Mouse (Mus musculus) limb, embryonic 11.5 days (tissue): Measurements from ENCODE around the gene Rragd. TPM values are rescaled to one million over a fixed set of nuclear protein-coding genes. Genes with fewer than 3 reads are reported as not detected.
A peak's percentile ranks its signal among the peaks of the same experiment; 100 is the strongest.

Experiments
- ATAC-seq: fragments of 200-750 bp; cut with Nextera tagmentation; 2 replicates; pipeline ENCODE4 v1.8.0; 2017; ENCODE audit warnings: low read depth; ENCODE audit not compliant: insufficient number of reproducible peaks, low FRiP score, low TSS enrichment
- DNase-seq: peaks from one replicate; pipeline ENCODE4 v3.0.0-alpha.2; 2015; ENCODE audit warnings: low spot score
- H3K27ac ChIP-seq: fragments of 300-500 bp; sonication (generic); replicated peaks from 2 replicates; pipeline ENCODE4 v1.5.1; 2014; ENCODE audit warnings: low read depth, mild to moderate bottlenecking, low read length
- H3K27me3 ChIP-seq: fragments of 300-500 bp; sonication (generic); 2 replicates; pipeline ENCODE4 v1.6.1; 2014; ENCODE audit warnings: mild to moderate bottlenecking, low read length, mixed read lengths; ENCODE audit not compliant: control insufficient read depth, insufficient read depth
- H3K36me3 ChIP-seq: fragments of 300-500 bp; sonication (generic); 2 replicates; pipeline ENCODE4 v1.6.1; 2014; ENCODE audit warnings: mild to moderate bottlenecking, low read length, moderate library complexity, mixed read lengths; ENCODE audit not compliant: control insufficient read depth, insufficient read depth
- H3K4me1 ChIP-seq: fragments of 300-500 bp; sonication (generic); 2 replicates; pipeline ENCODE4 v1.6.1; 2014; ENCODE audit warnings: low read length, mixed read lengths; ENCODE audit not compliant: control insufficient read depth, insufficient read depth
- H3K4me2 ChIP-seq: fragments of 300-500 bp; sonication (generic); 2 replicates; pipeline ENCODE4 v1.6.1; 2014; ENCODE audit warnings: low read depth, mild to moderate bottlenecking, moderate library complexity; ENCODE audit not compliant: severe bottlenecking
- H3K4me3 ChIP-seq: fragments of 300-500 bp; sonication (generic); 2 replicates; pipeline ENCODE4 v1.5.1; 2014; ENCODE audit warnings: low read depth, low read length
- H3K9ac ChIP-seq: fragments of 300-500 bp; sonication (generic); 2 replicates; pipeline ENCODE4 v1.6.1; 2014; ENCODE audit warnings: mild to moderate bottlenecking, low read length
- H3K9me3 ChIP-seq: fragments of 300-500 bp; sonication (generic); 2 replicates; pipeline ENCODE4 v1.6.1; 2016; ENCODE audit warnings: low read length; ENCODE audit not compliant: control insufficient read depth
- WGBS: fragments of 180-500 bp; shearing (Covaris S2); extraction: QIAGEN DNeasy Blood & Tissue Kit; methylation state at CpG from one replicate; pipeline ENCODE4 v1.1.7; 2014; 5-methylcytosine and 5-hydroxymethylcytosine counted together
- polyA plus RNA-seq: library from polyadenylated mRNA; unstranded; fragments of >200 nt; fragmentation: Nextera tagmentation; extraction: Ambion mirVana; gene quantifications from 2 replicates; pipeline ENCODE4 v1.2.1, GENCODE M21; 2014

Gene Rragd
- polyA plus RNA-seq, 1 experiment from 2014 or later, result 25.8 TPM

- Histone ChIP-seq H3K27me3 (no peaks in the 10 kb centered on the region), H3K9me3 (no peaks in the 10 kb centered on the region), H3K9ac (no peak overlapping the region), H3K4me3 (no peak overlapping the region), H3K36me3 (no peaks in the 10 kb centered on the region; the same call in 1 of the 2 replicates), H3K27ac (no peak overlapping the region), H3K4me1 (no peaks in the 10 kb centered on the region), H3K4me2 (no peak overlapping the region)
- ATAC-seq (no peak), DNase-seq (no peak)
- WGBS, result 77% methylated on average over 6 of the region's 6 CpGs
Observed at GRCm38 (mm10) chr4:33033515-33033914, 50.7 kb downstream of the Rragd start.

GRCm38 (mm10) chr4:33039826-33040225 lies 57.0 kb downstream of the Rragd start:
- Histone ChIP-seq H3K9ac (no peak overlapping the region), H3K27me3 (no peaks in the 10 kb centered on the region), H3K36me3 (peaks cover 10% of the 10 kb centered on the region), H3K4me1 (no peaks in the 10 kb centered on the region), H3K27ac (no peak overlapping the region), H3K4me3 (no peak overlapping the region), H3K9me3 (no peaks in the 10 kb centered on the region), H3K4me2 (no peak overlapping the region)
- 87% methylated on average over 4 of the region's 4 CpGs for whole genome bisulfite sequencing
- DNase-seq (no peak), ATAC-seq (no peak)

DNA sequence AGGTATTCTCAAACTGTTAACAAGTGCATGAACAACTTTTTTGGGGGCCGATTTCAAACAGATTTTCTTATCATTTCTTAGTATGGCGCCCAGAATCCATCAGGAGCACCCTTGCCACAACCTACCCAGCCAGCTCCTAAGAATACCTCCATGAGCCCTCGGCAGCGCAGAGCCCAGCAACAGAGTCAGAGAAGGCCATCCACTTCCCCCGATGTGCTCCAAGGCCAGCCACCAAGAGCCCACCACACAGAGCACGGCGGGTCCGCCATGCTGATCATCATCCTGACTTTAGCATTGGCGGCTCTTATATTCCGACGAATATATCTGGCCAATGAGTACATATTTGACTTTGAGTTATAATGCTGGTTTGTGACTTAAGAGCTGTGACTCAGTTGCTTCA lies 66.8 kb downstream of the Rragd start:
- no peaks in the 10 kb centered on the region for H3K9me3 ChIP-seq
- H3K36me3 ChIP-seq, result peaks cover 10% of the 10 kb centered on the region
- no peak overlapping the region for H3K4me3 ChIP-seq
- H3K9ac ChIP-seq, result no peak overlapping the region
- H3K4me1 ChIP-seq, result no peaks in the 10 kb centered on the region
- H3K27me3 ChIP-seq, result no peaks in the 10 kb centered on the region
- no peak overlapping the region for H3K4me2 ChIP-seq
- DNase-seq (no peak), ATAC-seq (no peak)
- no peak overlapping the region for H3K27ac ChIP-seq
- 96% methylated on average over 11 of the region's 11 CpGs for WGBS

DNA sequence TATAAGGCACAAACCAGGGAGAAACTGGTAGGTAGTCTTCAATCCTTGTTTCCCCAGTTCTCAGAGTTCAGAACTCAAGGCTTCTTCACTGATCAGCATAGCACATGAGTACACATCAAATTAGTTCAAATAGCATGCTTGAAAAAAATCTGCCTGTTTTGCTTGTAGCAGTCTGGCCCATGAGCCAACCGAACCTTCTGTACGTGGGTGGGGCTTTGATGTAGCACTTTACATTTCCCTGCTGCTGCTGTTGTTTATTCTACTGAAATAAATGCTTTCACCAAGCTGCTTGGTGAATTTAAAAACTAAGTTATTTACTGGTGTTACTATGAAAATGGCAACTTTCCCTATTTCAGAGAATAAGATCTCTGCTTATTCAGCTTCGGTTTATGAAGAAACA lies 69.2 kb downstream of the Rragd start:
- ATAC-seq, result no peak
- Histone ChIP-seq H3K9ac (no peak overlapping the region), H3K36me3 (peaks cover 8% of the 10 kb centered on the region; the same call in 1 of the 2 replicates), H3K27me3 (no peaks in the 10 kb centered on the region), H3K4me2 (no peak overlapping the region), H3K4me3 (no peak overlapping the region), H3K4me1 (no peaks in the 10 kb centered on the region), H3K27ac (no peak overlapping the region), H3K9me3 (no peaks in the 10 kb centered on the region)
- no peak for DNase-seq
- 93% methylated on average over 3 of the region's 3 CpGs for WGBS

DNA sequence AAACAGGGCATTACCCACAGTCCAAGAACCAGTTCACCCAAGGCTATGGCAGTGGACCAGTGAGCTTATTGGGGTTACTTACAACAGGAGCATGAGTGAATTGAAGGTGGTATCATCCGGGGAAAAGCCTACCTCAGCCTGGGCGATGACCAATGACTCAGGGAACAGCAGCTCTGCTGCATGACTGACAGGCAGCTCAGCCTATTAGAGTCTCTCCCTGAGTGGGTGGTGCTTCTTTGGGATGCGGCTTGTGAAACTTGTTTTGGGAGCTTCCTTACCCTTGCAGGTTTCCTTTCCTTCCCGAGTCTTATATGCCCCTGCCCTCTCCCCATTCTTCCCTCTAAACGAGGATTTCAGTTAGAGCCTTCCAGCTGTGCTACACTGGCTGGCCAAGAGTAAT lies 69.8 kb downstream of the Rragd start:
- Histone ChIP-seq H3K4me2 (no peak overlapping the region), H3K36me3 (peaks cover 8% of the 10 kb centered on the region; the same call in 1 of the 2 replicates), H3K4me3 (no peak overlapping the region), H3K4me1 (no peaks in the 10 kb centered on the region), H3K9me3 (no peaks in the 10 kb centered on the region), H3K27ac (no peak overlapping the region), H3K9ac (no peak overlapping the region), H3K27me3 (no peaks in the 10 kb centered on the region)
- DNase-seq, result peak; percentile 32
- 85% methylated on average over 5 of the region's 5 CpGs for WGBS
- ATAC-seq, result no peak

GRCm38 (mm10) chr4:33054426-33054825 lies 71.6 kb downstream of the Rragd start:
- ATAC-seq (no peak), DNase-seq (no peak)
- Histone ChIP-seq H3K9ac (no peak overlapping the region), H3K36me3 (peaks cover 6% of the 10 kb centered on the region; the same call in 1 of the 2 replicates), H3K27me3 (no peaks in the 10 kb centered on the region), H3K4me3 (no peak overlapping the region), H3K27ac (no peak overlapping the region), H3K4me2 (no peak overlapping the region), H3K4me1 (no peaks in the 10 kb centered on the region), H3K9me3 (no peaks in the 10 kb centered on the region)

GRCm38 (mm10) chr4:33056317-33056716 lies 73.5 kb downstream of the Rragd start:
- no peaks in the 10 kb centered on the region for H3K4me1 ChIP-seq
- H3K4me3 ChIP-seq, result no peak overlapping the region
- DNase-seq (no peak), ATAC-seq (no peak)
- H3K9me3 ChIP-seq, result no peaks in the 10 kb centered on the region
- H3K27me3 ChIP-seq, result no peaks in the 10 kb centered on the region
- 80% methylated on average over 1 of the region's 1 CpGs for WGBS
- no peaks in the 10 kb centered on the region for H3K36me3 ChIP-seq
- H3K9ac ChIP-seq, result no peak overlapping the region
- H3K27ac ChIP-seq, result no peak overlapping the region
- no peak overlapping the region for H3K4me2 ChIP-seq

- Histone ChIP-seq H3K27ac (no peak overlapping the region), H3K9ac (no peak overlapping the region), H3K4me3 (no peak overlapping the region), H3K4me2 (no peak overlapping the region), H3K36me3 (no peaks in the 10 kb centered on the region), H3K27me3 (no peaks in the 10 kb centered on the region), H3K9me3 (no peaks in the 10 kb centered on the region), H3K4me1 (no peaks in the 10 kb centered on the region)
- DNase-seq (no peak), ATAC-seq (no peak)
- 66% methylated on average over 11 of the region's 11 CpGs for WGBS
Observed at GRCm38 (mm10) chr4:33057890-33058687, 75.3 kb downstream of the Rragd start.

DNA sequence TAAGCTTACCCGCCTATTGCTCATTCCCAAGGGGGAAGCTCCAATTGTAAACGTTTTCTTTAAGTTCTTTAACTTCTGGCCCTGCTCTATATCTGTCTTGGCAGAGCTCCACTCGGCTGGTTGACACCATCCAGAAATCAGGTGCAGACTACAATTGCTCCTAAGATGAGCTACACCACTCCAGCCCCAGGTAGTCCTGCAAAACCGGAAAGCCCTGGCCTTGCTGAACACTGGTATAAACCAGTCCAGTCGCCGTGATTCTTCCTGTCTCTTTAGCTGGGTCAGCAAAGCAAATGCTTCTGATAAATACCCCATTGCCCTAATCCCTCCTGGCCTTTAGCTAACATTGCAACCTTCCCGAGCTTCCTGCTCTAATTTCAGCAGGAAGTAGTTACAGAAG lies 78.3 kb downstream of the Rragd start:
- Histone ChIP-seq H3K36me3 (no peaks in the 10 kb centered on the region), H3K9ac (no peak overlapping the region), H3K27me3 (no peaks in the 10 kb centered on the region), H3K27ac (no peak overlapping the region), H3K4me3 (no peak overlapping the region), H3K9me3 (no peaks in the 10 kb centered on the region), H3K4me1 (no peaks in the 10 kb centered on the region), H3K4me2 (no peak overlapping the region)
- ATAC-seq (no peak), DNase-seq (no peak)
- 51% methylated on average over 7 of the region's 7 CpGs for WGBS
